In the genomic region with DNA sequence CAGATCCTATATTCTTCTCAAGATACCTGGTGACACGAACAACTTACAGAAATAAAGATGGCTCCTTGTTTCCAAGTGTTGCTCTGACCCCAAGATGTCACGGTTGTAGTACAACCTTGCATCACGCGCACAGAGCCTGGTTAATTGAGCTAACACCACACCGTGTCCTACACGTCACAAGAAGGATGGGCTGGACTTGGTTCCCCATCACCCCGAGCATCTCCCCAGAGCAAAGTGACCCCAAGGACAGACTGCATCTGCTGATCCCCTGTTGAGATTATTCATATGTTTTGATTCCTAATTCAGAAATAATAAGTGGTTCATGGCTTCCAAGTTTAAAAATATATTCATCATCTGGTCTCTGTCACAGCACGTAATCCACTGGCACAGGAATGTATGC, we compare ENCODE assay signal across 17 mouse cellular contexts.
A peak's percentile ranks its signal among the peaks of the same experiment; 100 is the strongest.
DNase-seq lines count a peak whose midpoint lies in the region; TF ChIP-seq lines count a peak whose summit lies in the region.
"Had no signal": no experiment of that assay in that cellular context is flagged by ENCODE, and none has a peak within 500 bp of the region (broad histone marks: within the 10 kb centered on the region; RNA-seq: fewer than 3 reads in every experiment).

No protein-coding gene starts in this region.

- TF ChIP-seq EP300 in heart, adult 2 months (IDR thresholded peaks at IDR 0.05; ENCODE audit: insufficient read depth, low read depth, low read length), result no peak

- no peak overlapping the region for H3K4me3 ChIP-seq in gastrocnemius, adult 2 months
- no peak overlapping the region for H3K4me3 ChIP-seq in heart, adult 2 months
- H3K4me3 ChIP-seq in layer of hippocampus, adult 2 months, result no peak overlapping the region

- TF ChIP-seq POLR2A in heart, adult 2 months (IDR thresholded peaks at IDR 0.05; ENCODE audit: insufficient read depth, low read depth, low read length), result no peak

- H3K27ac ChIP-seq in gastrocnemius, adult 2 months, result peak overlapping the region; percentile 83
- no peak overlapping the region for H3K27ac ChIP-seq in heart, adult 2 months
- peak overlapping the region; percentile 11 for H3K27ac ChIP-seq in layer of hippocampus, adult 2 months

- no peak for DNase-seq in gastrocnemius, adult 2 months
- DNase-seq in gastrocnemius, postnatal 10 days, result no peak
- peak; percentile 93 for DNase-seq in heart, adult 11 months
- DNase-seq in heart, adult 2 months, result no peak
- DNase-seq in layer of hippocampus, adult 2 months (ENCODE audit: low spot score in 2 of 2), result no peak
- DNase-seq in layer of hippocampus, adult 18-20 months (ENCODE audit: low spot score in 2 of 2), result no peak
- DNase-seq: adrenal gland, adult 2 months; adrenal gland, adult 8-10 months; adrenal gland, postnatal 10 days; adrenal gland, postnatal 14 days; adrenal gland, postnatal 25 days; adrenal gland, postnatal 36 days; B cell, adult 2 months; cerebellum, adult 11 months; cerebellum, adult 11-12 months; cerebellum, adult 18-20 months had no signal

- 84% methylated on average over 8 of the region's 8 CpGs for WGBS in heart, adult 2 months

- H3K36me3 ChIP-seq in heart, adult 2 months (ENCODE audit: control insufficient read depth, insufficient read depth, low read length), result peaks cover 19% of the 10 kb centered on the region

- H3K9ac ChIP-seq in heart, adult 2 months (ENCODE audit: low read depth, low read length), result no peak overlapping the region

- H3K79me2 ChIP-seq in heart, adult 2 months (replicated peaks; ENCODE audit: control insufficient read depth, insufficient read depth, low read length), result peaks cover 8% of the 10 kb centered on the region

- peaks cover 16% of the 10 kb centered on the region for H3K4me1 ChIP-seq in heart, adult 2 months (ENCODE audit: control insufficient read depth, insufficient read depth, low read length)

- no peak for TF ChIP-seq CTCF in gastrocnemius, adult 2 months (IDR thresholded peaks at IDR 0.05)
- TF ChIP-seq CTCF in heart, adult 2 months (IDR thresholded peaks at IDR 0.05), result no peak
- no peak for TF ChIP-seq CTCF in layer of hippocampus, adult 2 months (conservative IDR thresholded peaks at IDR 0.05)

- intact Hi-C loops in gastrocnemius, adult 2 months (cut with DNase I), result no loop called here
- intact Hi-C loops in heart, adult 2 months (cut with DNase I), result no loop called here

- H3K27me3 ChIP-seq in heart, adult 2 months (ENCODE audit: control insufficient read depth, insufficient read depth, low read length), result no peaks in the 10 kb centered on the region
- H3K27me3 ChIP-seq: CH12.LX had no signal
